Mouse (Mus musculus) stomach, embryonic 15.5 days (tissue): ENCODE measurements at regions not wholly inside any gene's neighbourhood (a gene's known extent, or its start where the extent isn't known, plus 50 kb on each side); places are given as distances from the start of the nearest gene placed in this dataset.
A peak's percentile ranks its signal among the peaks of the same experiment; 100 is the strongest.

Source experiments
- ATAC-seq: fragments of 200-750 bp; cut with Nextera tagmentation; 2 replicates; pipeline ENCODE4 v1.8.0; 2017; ENCODE audit warnings: low read depth, moderate number of reproducible peaks, moderate TSS enrichment; ENCODE audit not compliant: insufficient read depth, low FRiP score
- H3K27ac ChIP-seq: fragments of 300-500 bp; sonication (generic); 2 replicates; pipeline ENCODE4 v1.5.1; 2015; ENCODE audit warnings: mild to moderate bottlenecking, inconsistent platforms
- H3K27me3 ChIP-seq: fragments of 300-500 bp; sonication (generic); replicated peaks from 2 replicates; pipeline ENCODE4 v1.6.1; 2015; ENCODE audit warnings: inconsistent platforms
- H3K36me3 ChIP-seq: fragments of 300-500 bp; sonication (generic); 2 replicates; pipeline ENCODE4 v1.6.1; 2015; ENCODE audit warnings: inconsistent platforms
- H3K4me1 ChIP-seq: fragments of 300-500 bp; sonication (generic); 2 replicates; pipeline ENCODE4 v1.6.1; 2015; ENCODE audit warnings: inconsistent platforms
- H3K4me2 ChIP-seq: fragments of 300-500 bp; sonication (generic); 2 replicates; pipeline ENCODE4 v1.6.1; 2015; ENCODE audit warnings: mild to moderate bottlenecking, inconsistent platforms
- H3K4me3 ChIP-seq: fragments of 300-500 bp; sonication (generic); replicated peaks from 2 replicates; pipeline ENCODE4 v1.5.1; 2015; ENCODE audit warnings: inconsistent platforms
- H3K9ac ChIP-seq: fragments of 300-500 bp; sonication (generic); 2 replicates; pipeline ENCODE4 v1.6.1; 2015; ENCODE audit warnings: inconsistent platforms
- H3K9me3 ChIP-seq: fragments of 300-500 bp; sonication (generic); 2 replicates; pipeline ENCODE4 v1.6.1; 2016; ENCODE audit warnings: inconsistent platforms
- WGBS: fragments of 180-500 bp; shearing (Covaris S2); methylation state at CpG from one replicate; pipeline ENCODE4 v1.1.7; 2015; 5-methylcytosine and 5-hydroxymethylcytosine counted together

- H3K9me3 ChIP-seq: no peaks in the 10 kb centered on the region
- H3K4me3 ChIP-seq: no peak overlapping the region
- no peaks in the 10 kb centered on the region for H3K27me3 ChIP-seq
- no peak overlapping the region for H3K9ac ChIP-seq
- no peak overlapping the region for H3K4me2 ChIP-seq
- H3K27ac ChIP-seq: no peak overlapping the region
- no peaks in the 10 kb centered on the region for H3K36me3 ChIP-seq
- WGBS: 55% methylated on average over 8 of the region's 8 CpGs
- ATAC-seq: no peak
- no peaks in the 10 kb centered on the region for H3K4me1 ChIP-seq
Observed at GRCm38 (mm10) chr15:61553081-61553680, 630.4 kb upstream of the A1bg start.

GRCm38 (mm10) chr15:61551206-61551605 lies 628.4 kb upstream of the A1bg start:
- no peaks in the 10 kb centered on the region for H3K36me3 ChIP-seq
- 85% methylated on average over 5 of the region's 5 CpGs for WGBS

GRCm38 (mm10) chr15:61548400-61548799 lies 625.6 kb upstream of the A1bg start:
- H3K27ac ChIP-seq: no peak overlapping the region
- no peaks in the 10 kb centered on the region for H3K4me1 ChIP-seq
- 54% methylated on average over 4 of the region's 4 CpGs for WGBS
- H3K4me3 ChIP-seq: no peak overlapping the region
- H3K4me2 ChIP-seq: no peak overlapping the region
- no peaks in the 10 kb centered on the region for H3K9me3 ChIP-seq
- no peak for ATAC-seq
- H3K36me3 ChIP-seq: no peaks in the 10 kb centered on the region
- no peaks in the 10 kb centered on the region for H3K27me3 ChIP-seq
- H3K9ac ChIP-seq: no peak overlapping the region

More at GRCm38 (mm10) chr15:61551206-61551605, 628.4 kb upstream of the A1bg start:
- ATAC-seq: no peak
- Histone ChIP-seq H3K9me3 (no peaks in the 10 kb centered on the region), H3K4me2 (no peak overlapping the region), H3K4me1 (no peaks in the 10 kb centered on the region), H3K9ac (no peak overlapping the region), H3K27ac (no peak overlapping the region), H3K4me3 (no peak overlapping the region), H3K27me3 (no peaks in the 10 kb centered on the region)

GRCm38 (mm10) chr15:61546608-61547007 lies 623.8 kb upstream of the A1bg start:
- Histone ChIP-seq H3K27me3 (no peaks in the 10 kb centered on the region), H3K36me3 (no peaks in the 10 kb centered on the region), H3K4me3 (no peak overlapping the region), H3K27ac (no peak overlapping the region), H3K9me3 (no peaks in the 10 kb centered on the region), H3K9ac (no peak overlapping the region), H3K4me2 (no peak overlapping the region), H3K4me1 (no peaks in the 10 kb centered on the region)
- ATAC-seq: no peak
- WGBS: 76% methylated on average over 3 of the region's 3 CpGs

GRCm38 (mm10) chr15:61544074-61544473 lies 621.3 kb upstream of the A1bg start:
- Histone ChIP-seq H3K36me3 (no peaks in the 10 kb centered on the region), H3K4me3 (no peak overlapping the region), H3K27me3 (no peaks in the 10 kb centered on the region), H3K9me3 (no peaks in the 10 kb centered on the region), H3K27ac (no peak overlapping the region), H3K9ac (no peak overlapping the region), H3K4me1 (no peaks in the 10 kb centered on the region), H3K4me2 (no peak overlapping the region)
- no peak for ATAC-seq
- WGBS: 41% methylated on average over 2 of the region's 2 CpGs

GRCm38 (mm10) chr15:61541643-61542042 lies 618.8 kb upstream of the A1bg start:
- no peaks in the 10 kb centered on the region for H3K9me3 ChIP-seq
- no peak for ATAC-seq
- no peak overlapping the region for H3K4me3 ChIP-seq
- no peak overlapping the region for H3K4me2 ChIP-seq
- H3K27me3 ChIP-seq: no peaks in the 10 kb centered on the region
- no peaks in the 10 kb centered on the region for H3K4me1 ChIP-seq
- no peak overlapping the region for H3K9ac ChIP-seq
- H3K36me3 ChIP-seq: no peaks in the 10 kb centered on the region
- no peak overlapping the region for H3K27ac ChIP-seq
- 58% methylated on average over 4 of the region's 4 CpGs for WGBS

DNA sequence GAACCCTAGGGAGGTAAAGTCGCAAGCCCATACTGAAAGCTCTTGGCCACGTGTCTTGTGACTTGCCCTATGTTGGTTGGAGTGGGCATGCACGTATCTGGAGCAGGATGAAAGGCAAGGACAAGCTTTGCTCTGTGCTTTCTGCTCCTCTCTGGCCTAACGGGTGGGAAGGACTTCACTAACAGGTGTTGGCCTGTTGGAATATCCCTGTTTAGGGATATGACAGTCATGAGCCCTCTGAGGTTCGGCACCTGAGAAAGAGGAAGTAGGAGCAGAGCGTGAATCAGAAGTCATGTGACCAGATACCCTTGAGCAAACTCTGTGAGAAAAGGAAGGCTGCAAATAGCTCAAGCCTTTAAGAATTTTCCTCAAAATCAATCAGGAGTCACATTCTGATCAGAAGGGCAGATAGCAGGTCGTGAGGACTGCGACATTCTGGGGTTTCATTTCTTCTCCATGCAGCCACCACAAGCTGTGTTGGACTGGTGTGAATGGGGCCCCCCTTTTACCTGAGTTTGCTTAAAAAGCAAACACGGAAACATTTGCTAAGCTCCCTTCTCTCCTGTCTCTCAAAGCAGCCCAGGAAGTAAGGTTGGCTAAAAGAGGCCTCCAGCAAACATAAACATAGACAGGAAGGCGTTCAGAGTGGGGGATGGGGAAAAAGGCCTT lies 618.1 kb upstream of the A1bg start:
- Histone ChIP-seq H3K27ac (peak overlapping the region; percentile 59), H3K27me3 (no peaks in the 10 kb centered on the region), H3K4me2 (no peak overlapping the region), H3K4me3 (no peak overlapping the region), H3K9me3 (no peaks in the 10 kb centered on the region), H3K4me1 (0 out of 2 replicates have a peak, but pooled peaks cover 3% of the 10 kb centered on the region), H3K36me3 (no peaks in the 10 kb centered on the region), H3K9ac (no peak overlapping the region)
- ATAC-seq: peak; percentile 31; the same call in 1 of the 2 replicates
- WGBS: 44% methylated on average over 10 of the region's 10 CpGs

DNA sequence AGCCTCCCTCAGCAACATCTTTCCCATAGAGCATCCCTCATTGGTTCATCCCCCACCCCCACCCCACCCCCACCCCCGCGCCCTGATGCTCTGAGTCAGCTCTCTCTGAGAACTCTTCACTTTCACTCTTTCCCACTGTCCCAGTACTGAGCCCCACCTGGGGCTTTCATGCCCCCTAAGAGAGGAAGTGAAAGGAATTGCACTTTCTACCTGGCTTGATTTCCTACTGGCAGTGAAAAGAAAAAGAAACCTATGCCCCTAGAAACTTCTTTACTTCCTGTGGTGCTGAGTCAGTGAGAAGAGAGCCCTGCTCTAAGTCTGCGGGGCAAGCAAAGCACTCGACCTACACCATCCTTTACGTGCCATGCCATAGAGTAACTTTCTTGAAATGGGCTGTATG lies 616.1 kb upstream of the A1bg start:
- Histone ChIP-seq H3K4me1 (0 out of 2 replicates have a peak, but pooled peaks cover 3% of the 10 kb centered on the region), H3K27me3 (no peaks in the 10 kb centered on the region), H3K9me3 (no peaks in the 10 kb centered on the region), H3K27ac (no peak overlapping the region), H3K36me3 (no peaks in the 10 kb centered on the region), H3K4me3 (no peak overlapping the region), H3K9ac (no peak overlapping the region), H3K4me2 (no peak overlapping the region)
- WGBS: 59% methylated on average over 5 of the region's 5 CpGs
- ATAC-seq: no peak

DNA sequence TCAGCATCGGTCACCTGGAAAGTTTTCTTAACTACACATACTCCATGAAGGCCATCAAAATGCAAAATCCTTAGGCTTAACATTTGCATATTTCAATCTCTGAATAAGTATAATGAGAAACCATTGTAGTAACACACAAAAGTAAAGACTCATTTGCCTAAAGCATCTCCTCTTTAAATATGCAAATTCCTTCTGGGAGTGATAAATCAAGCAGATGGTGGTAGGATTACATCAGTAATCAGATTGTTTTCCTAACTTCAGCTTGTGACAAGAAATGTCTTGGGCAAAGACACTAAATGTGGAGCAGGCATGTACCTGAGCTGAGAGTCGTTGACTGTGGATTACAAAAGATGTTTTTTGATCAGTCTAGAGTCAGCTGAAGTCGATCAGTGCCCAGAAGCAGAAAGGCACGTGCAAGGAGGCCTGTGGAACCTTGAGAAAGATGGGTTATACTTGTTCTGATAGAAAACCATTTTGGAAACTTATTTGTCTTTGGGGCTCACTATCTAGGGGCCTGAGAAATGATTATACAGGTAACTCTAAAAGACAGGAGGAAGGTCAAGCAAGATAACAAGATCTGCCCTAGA lies 615.5 kb upstream of the A1bg start:
- Histone ChIP-seq H3K27me3 (no peaks in the 10 kb centered on the region), H3K4me2 (no peak overlapping the region), H3K36me3 (no peaks in the 10 kb centered on the region), H3K4me1 (0 out of 2 replicates have a peak, but pooled peaks cover 3% of the 10 kb centered on the region), H3K4me3 (no peak overlapping the region), H3K27ac (no peak overlapping the region), H3K9me3 (no peaks in the 10 kb centered on the region), H3K9ac (no peak overlapping the region)
- no peak for ATAC-seq
- 71% methylated on average over 4 of the region's 4 CpGs for WGBS

- Histone ChIP-seq H3K4me3 (no peak overlapping the region), H3K27me3 (no peaks in the 10 kb centered on the region), H3K27ac (0 out of 2 replicates have a peak overlapping the region, but pooled peaks have one; percentile 33), H3K9ac (no peak overlapping the region), H3K4me2 (no peak overlapping the region), H3K36me3 (no peaks in the 10 kb centered on the region), H3K9me3 (no peaks in the 10 kb centered on the region), H3K4me1 (0 out of 2 replicates have a peak, but pooled peaks cover 3% of the 10 kb centered on the region)
- no peak for ATAC-seq
- 65% methylated on average over 2 of the region's 2 CpGs for WGBS
Observed at GRCm38 (mm10) chr15:61536332-61536716, 613.5 kb upstream of the A1bg start.

DNA sequence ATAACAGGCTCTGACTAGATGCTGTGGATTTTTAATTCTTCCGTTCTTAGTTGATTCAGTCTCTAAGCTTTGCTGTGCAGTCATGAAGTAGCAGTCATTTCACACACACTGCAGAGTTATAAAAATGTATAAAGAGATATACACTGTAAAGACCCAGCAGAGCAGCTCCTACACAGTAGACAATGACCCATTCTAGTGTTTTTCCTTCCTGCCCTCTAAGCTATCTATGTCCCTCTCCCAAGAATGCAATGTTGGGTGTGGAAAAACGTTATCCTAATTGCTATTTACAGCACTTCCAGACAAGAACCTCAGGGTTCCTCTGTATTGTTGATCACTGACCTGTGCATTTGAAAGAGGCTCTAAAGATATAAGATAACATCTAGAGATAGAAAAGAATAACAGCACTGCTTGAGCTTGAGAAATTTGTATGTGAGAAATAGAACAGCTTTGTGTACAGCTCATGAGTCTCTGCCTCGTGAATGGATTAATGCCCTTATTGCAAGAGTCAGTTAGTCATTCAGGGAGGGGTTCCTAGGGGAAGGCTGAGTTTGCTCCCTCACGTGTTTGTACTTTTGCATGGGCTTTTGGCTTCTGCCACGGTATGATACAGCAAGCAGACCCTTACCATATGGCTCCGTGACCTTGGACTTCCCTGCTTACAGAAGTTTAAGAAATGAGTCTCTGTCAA lies 613.0 kb upstream of the A1bg start:
- Histone ChIP-seq H3K4me3 (no peak overlapping the region), H3K9ac (no peak overlapping the region), H3K36me3 (no peaks in the 10 kb centered on the region), H3K27ac (0 out of 2 replicates have a peak overlapping the region, but pooled peaks have one; percentile 33), H3K27me3 (no peaks in the 10 kb centered on the region), H3K4me1 (0 out of 2 replicates have a peak, but pooled peaks cover 3% of the 10 kb centered on the region), H3K9me3 (no peaks in the 10 kb centered on the region), H3K4me2 (no peak overlapping the region)
- WGBS: 24% methylated on average over 6 of the region's 6 CpGs
- ATAC-seq: no peak

DNA sequence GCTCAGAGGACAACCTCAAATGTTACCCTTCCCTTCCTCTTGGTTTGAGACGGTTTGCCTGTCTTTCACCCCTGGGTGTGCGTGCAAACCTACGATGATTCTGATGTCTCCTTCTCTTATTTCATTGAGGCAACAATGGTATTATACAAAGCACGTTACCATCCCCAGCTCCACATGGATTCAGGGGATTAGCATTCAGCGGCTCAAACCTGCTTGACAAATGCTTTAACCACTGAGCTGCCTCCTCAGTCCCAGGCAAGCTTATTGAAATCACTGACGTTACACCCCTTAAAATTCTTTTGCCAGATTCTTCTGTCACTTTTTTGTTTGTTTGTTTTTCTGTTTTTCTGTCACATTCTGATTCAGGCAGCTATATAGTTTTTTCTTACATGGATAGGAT lies 612.4 kb upstream of the A1bg start:
- 60% methylated on average over 6 of the region's 6 CpGs for WGBS
- ATAC-seq: no peak
- Histone ChIP-seq H3K4me3 (no peak overlapping the region), H3K36me3 (no peaks in the 10 kb centered on the region), H3K4me1 (0 out of 2 replicates have a peak, but pooled peaks cover 3% of the 10 kb centered on the region), H3K9me3 (no peaks in the 10 kb centered on the region), H3K27ac (no peak overlapping the region), H3K27me3 (no peaks in the 10 kb centered on the region), H3K4me2 (no peak overlapping the region), H3K9ac (no peak overlapping the region)
